ENCODE assay signal across 14 mouse cellular contexts in the genomic region with DNA sequence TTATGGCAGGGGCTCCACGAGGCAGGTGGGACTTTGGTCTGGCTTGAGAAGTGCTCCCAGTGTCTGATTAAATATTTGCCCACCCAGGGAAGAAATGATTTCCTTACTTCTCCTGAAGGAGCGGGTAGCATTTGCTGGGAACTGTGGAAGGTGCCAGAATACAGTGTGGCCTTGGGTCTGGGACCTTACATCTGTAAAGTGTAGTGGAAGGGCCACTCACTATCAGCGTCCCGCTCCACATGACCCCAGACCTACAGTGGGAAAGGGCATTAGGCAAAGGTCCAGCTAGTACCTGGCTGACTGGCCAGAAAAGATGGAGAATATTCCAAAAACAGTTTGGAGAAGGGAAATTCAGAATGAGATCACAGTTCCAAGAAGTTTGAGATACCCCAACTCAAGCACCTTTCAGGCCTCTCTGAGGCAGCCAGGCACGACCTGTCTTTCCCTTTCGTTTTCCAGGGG. TPM values are rescaled to one million over a fixed set of nuclear protein-coding genes. Genes with fewer than 3 reads are reported as not detected.
DNase-seq lines count a peak whose midpoint lies in the region; ATAC-seq and TF ChIP-seq lines count a peak whose summit lies in the region.
"Had no signal": no experiment of that assay in that cellular context is flagged by ENCODE, and none has a peak within 500 bp of the region (broad histone marks: within the 10 kb centered on the region; RNA-seq: fewer than 3 reads in every experiment).

No protein-coding gene starts in this region.

- H3K27me3 ChIP-seq in heart, embryonic 13.5 days (replicated peaks), result peaks cover 95% of the 10 kb centered on the region
- peaks cover 93% of the 10 kb centered on the region for H3K27me3 ChIP-seq in midbrain, embryonic 13.5 days
- H3K27me3 ChIP-seq in midbrain, postnatal 0 days (ENCODE audit: insufficient read depth, low read length), result peaks cover 73% of the 10 kb centered on the region
- peaks cover 82% of the 10 kb centered on the region for H3K27me3 ChIP-seq in intestine, embryonic 15.5 days (replicated peaks)
- peaks cover 14% of the 10 kb centered on the region; the same call in 1 of the 2 replicates for H3K27me3 ChIP-seq in stomach, embryonic 16.5 days (ENCODE audit: control insufficient read depth, insufficient read depth, low read length)

- peak overlapping the region; percentile 49 for H3K4me2 ChIP-seq in heart, embryonic 13.5 days
- no peak overlapping the region for H3K4me2 ChIP-seq in midbrain, embryonic 13.5 days (replicated peaks)
- no peak overlapping the region for H3K4me2 ChIP-seq in midbrain, postnatal 0 days (ENCODE audit: low read depth, low read length, poor library complexity, severe bottlenecking)
- peak overlapping the region; percentile 60 for H3K4me2 ChIP-seq in intestine, embryonic 15.5 days (replicated peaks)
- peak overlapping the region; percentile 74 for H3K4me2 ChIP-seq in stomach, embryonic 16.5 days (ENCODE audit: low read depth, low read length)

- no peak for ATAC-seq in heart, embryonic 13.5 days (ENCODE audit: extremely low read depth, insufficient number of reproducible peaks, low FRiP score, low TSS enrichment)
- no peak for ATAC-seq in midbrain, embryonic 13.5 days
- ATAC-seq in midbrain, postnatal 0 days (ENCODE audit: low FRiP score), result no peak
- no peak for ATAC-seq in intestine, embryonic 15.5 days
- no peak for ATAC-seq in stomach, embryonic 16.5 days (ENCODE audit: insufficient read depth, low FRiP score)
- ATAC-seq: forebrain, embryonic 14.5 days had no signal

- no peak overlapping the region for H3K27ac ChIP-seq in heart, embryonic 13.5 days (replicated peaks)
- no peak overlapping the region for H3K27ac ChIP-seq in midbrain, embryonic 13.5 days
- no peak overlapping the region for H3K27ac ChIP-seq in midbrain, postnatal 0 days (ENCODE audit: low read depth, low read length)
- peak overlapping the region; percentile 49 for H3K27ac ChIP-seq in intestine, embryonic 15.5 days
- H3K27ac ChIP-seq in stomach, embryonic 16.5 days (ENCODE audit: low read length), result peak overlapping the region; percentile 91

- peaks cover 40% of the 10 kb centered on the region for H3K4me1 ChIP-seq in heart, embryonic 13.5 days
- H3K4me1 ChIP-seq in midbrain, embryonic 13.5 days (replicated peaks), result peaks cover 33% of the 10 kb centered on the region
- H3K4me1 ChIP-seq in midbrain, postnatal 0 days (ENCODE audit: insufficient read depth, low read length), result no peaks in the 10 kb centered on the region; the same call in 1 of the 2 replicates
- peaks cover 33% of the 10 kb centered on the region for H3K4me1 ChIP-seq in intestine, embryonic 15.5 days (replicated peaks)
- H3K4me1 ChIP-seq in stomach, embryonic 16.5 days (ENCODE audit: control insufficient read depth, insufficient read depth, low read length), result peaks cover 21% of the 10 kb centered on the region

- TF ChIP-seq CTCF in midbrain, postnatal 0 days (IDR thresholded peaks at IDR 0.05), result no peak

- no peaks in the 10 kb centered on the region for H3K9me3 ChIP-seq in heart, embryonic 13.5 days
- H3K9me3 ChIP-seq in midbrain, embryonic 13.5 days, result no peaks in the 10 kb centered on the region
- no peaks in the 10 kb centered on the region for H3K9me3 ChIP-seq in midbrain, postnatal 0 days (ENCODE audit: low read length)
- H3K9me3 ChIP-seq in intestine, embryonic 15.5 days, result no peaks in the 10 kb centered on the region
- no peaks in the 10 kb centered on the region for H3K9me3 ChIP-seq in stomach, embryonic 16.5 days (replicated peaks; ENCODE audit: control insufficient read depth, low read length)

- no peaks in the 10 kb centered on the region for H3K36me3 ChIP-seq in heart, embryonic 13.5 days
- H3K36me3 ChIP-seq in midbrain, embryonic 13.5 days, result no peaks in the 10 kb centered on the region
- H3K36me3 ChIP-seq in midbrain, postnatal 0 days (ENCODE audit: insufficient read depth, low read length), result no peaks in the 10 kb centered on the region
- no peaks in the 10 kb centered on the region for H3K36me3 ChIP-seq in intestine, embryonic 15.5 days
- peaks cover 8% of the 10 kb centered on the region; the same call in 1 of the 2 replicates for H3K36me3 ChIP-seq in stomach, embryonic 16.5 days (ENCODE audit: control insufficient read depth, insufficient read depth, low read length)

- WGBS in heart, embryonic 13.5 days, result 5% methylated on average over 6 of the region's 6 CpGs
- under 1% methylated on average over 6 of the region's 6 CpGs for whole genome bisulfite sequencing in midbrain, embryonic 13.5 days
- 2% methylated on average over 6 of the region's 6 CpGs for WGBS in midbrain, postnatal 0 days
- 5% methylated on average over 6 of the region's 6 CpGs for WGBS in intestine, embryonic 15.5 days
- 12% methylated on average over 6 of the region's 6 CpGs for WGBS in stomach, embryonic 16.5 days

- peak overlapping the region; percentile 27 for H3K4me3 ChIP-seq in heart, embryonic 13.5 days
- peak overlapping the region; percentile 6; the same call in 1 of the 2 replicates for H3K4me3 ChIP-seq in midbrain, embryonic 13.5 days (replicated peaks)
- H3K4me3 ChIP-seq in midbrain, postnatal 0 days (ENCODE audit: low read depth, low read length), result no peak overlapping the region
- peak overlapping the region; percentile 36 for H3K4me3 ChIP-seq in intestine, embryonic 15.5 days (replicated peaks)
- H3K4me3 ChIP-seq in stomach, embryonic 16.5 days (replicated peaks; ENCODE audit: low read length), result peak overlapping the region; percentile 56

- no peak overlapping the region for H3K9ac ChIP-seq in heart, embryonic 13.5 days
- H3K9ac ChIP-seq in midbrain, embryonic 13.5 days (replicated peaks), result no peak overlapping the region
- H3K9ac ChIP-seq in midbrain, postnatal 0 days (replicated peaks; ENCODE audit: low read length, poor library complexity, severe bottlenecking), result no peak overlapping the region
- H3K9ac ChIP-seq in intestine, embryonic 15.5 days, result peak overlapping the region; percentile 39; the same call in 1 of the 2 replicates
- peak overlapping the region; percentile 78 for H3K9ac ChIP-seq in stomach, embryonic 16.5 days (ENCODE audit: low read length)

- DNase-seq in heart, adult 18-20 months, result no peak
- DNase-seq in midbrain, postnatal 0 days (ENCODE audit: low spot score), result no peak
- no peak for DNase-seq in spleen, postnatal 4 days (ENCODE audit: low spot score in 2 of 2)
- DNase-seq in urinary bladder, adult 18-20 months (ENCODE audit: low spot score in 2 of 2), result no peak
- DNase-seq: right cerebral cortex, postnatal 25 days; thymus, adult 2 months had no signal

RNA-seq across cellular contexts. Expression of gene Pitx1, which starts 8.3 kb away (rescaled TPM):
- 0.17 and 1.5 TPM in 2 replicates for polyA plus RNA-seq in heart, embryonic 13.5 days (2015; fragmentation: Nextera tagmentation; extraction: Ambion mirVana)
- total RNA-seq in heart, adult 18-20 months (2021), result not detected
- polyA plus RNA-seq in midbrain, embryonic 13.5 days (2015; fragmentation: Nextera tagmentation; extraction: Ambion mirVana), result 0.75 and 1.5 TPM in 2 replicates
- total RNA-seq in midbrain, postnatal 0 days (2014; rRNA removed), result 1.9 and 3.3 TPM in 2 replicates
- 2.2 and 2.7 TPM in 2 replicates for polyA plus RNA-seq in midbrain, postnatal 0 days (2015; fragmentation: Nextera tagmentation; extraction: Ambion mirVana)
- polyA plus RNA-seq in intestine, embryonic 15.5 days (2015; fragmentation: Nextera tagmentation; extraction: Ambion mirVana), result 15.2 and 18.4 TPM in 2 replicates
- 106 and 110 TPM in 2 replicates for polyA plus RNA-seq in stomach, embryonic 16.5 days (2015; fragmentation: Nextera tagmentation; extraction: Ambion mirVana)
- total RNA-seq: heart, postnatal 25 days; left cerebral cortex, postnatal 36 days had no signal
- polyA plus RNA-seq: forebrain, embryonic 14.5 days; neural tube, embryonic 14.5 days had no signal

RNA-seq across cellular contexts. Expression of gene Catsper3, which starts 43.3 kb away (rescaled TPM):
- polyA plus RNA-seq in heart, embryonic 13.5 days (2015; fragmentation: Nextera tagmentation; extraction: Ambion mirVana), result 0.15 TPM in 2 replicates
- total RNA-seq in heart, adult 18-20 months (2021), result under 1 TPM; 0.20 to 0.21 TPM
- polyA plus RNA-seq in midbrain, embryonic 13.5 days (2015; fragmentation: Nextera tagmentation; extraction: Ambion mirVana), result 0.12 TPM in 1 of 2 replicates, not detected in the other
- not detected in 2 replicates for total RNA-seq in midbrain, postnatal 0 days (2014; rRNA removed)
- polyA plus RNA-seq in midbrain, postnatal 0 days (2015; fragmentation: Nextera tagmentation; extraction: Ambion mirVana), result 0.29 and 0.30 TPM in 2 replicates
- polyA plus RNA-seq in intestine, embryonic 15.5 days (2015; fragmentation: Nextera tagmentation; extraction: Ambion mirVana), result not detected in 2 replicates
- 0.10 TPM in 1 of 2 replicates, not detected in the other for polyA plus RNA-seq in stomach, embryonic 16.5 days (2015; fragmentation: Nextera tagmentation; extraction: Ambion mirVana)
- total RNA-seq: heart, postnatal 25 days had no signal
- polyA plus RNA-seq: forebrain, embryonic 14.5 days; neural tube, embryonic 14.5 days; thymus, adult 2 months had no signal

Comparison
In these comparisons a context has a peak if more than half of its experiments do, and no peak if none do; other contexts are left out.
1. H3K27ac ChIP-seq: peak in intestine, embryonic 15.5 days (single experiment) and stomach, embryonic 16.5 days (single experiment); none in heart, embryonic 13.5 days (single experiment), midbrain, embryonic 13.5 days (single experiment) and midbrain, postnatal 0 days (single experiment).
2. H3K4me2 ChIP-seq: peak in heart, embryonic 13.5 days (single experiment), intestine, embryonic 15.5 days (single experiment) and stomach, embryonic 16.5 days (single experiment); none in midbrain, embryonic 13.5 days (single experiment) and midbrain, postnatal 0 days (single experiment).
3. H3K9ac ChIP-seq: peak in intestine, embryonic 15.5 days (single experiment) and stomach, embryonic 16.5 days (single experiment); none in heart, embryonic 13.5 days (single experiment), midbrain, embryonic 13.5 days (single experiment) and midbrain, postnatal 0 days (single experiment).